In the genomic region with DNA sequence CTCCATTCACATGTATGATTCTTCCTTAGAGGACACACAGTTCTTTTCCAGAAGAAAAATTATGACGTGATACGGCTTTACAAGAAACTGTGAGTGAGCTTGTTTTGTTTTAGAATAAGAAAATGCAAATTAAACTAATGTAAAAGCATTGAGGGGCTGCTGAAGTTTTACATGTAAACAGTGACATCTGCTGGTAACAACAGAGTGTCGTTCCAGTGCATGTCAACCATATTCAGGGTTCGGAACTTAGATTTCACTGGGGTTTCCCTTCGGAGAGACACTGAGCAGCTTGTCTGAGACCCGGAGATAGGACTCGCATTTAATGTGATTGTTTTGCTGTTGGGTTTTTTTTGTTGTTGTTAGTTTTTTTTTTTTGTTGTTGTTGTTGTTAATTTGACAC, we compare ENCODE assay signal across 11 mouse cellular contexts.
DNase-seq lines count a peak whose midpoint lies in the region; ATAC-seq and TF ChIP-seq lines count a peak whose summit lies in the region.
"Had no signal": no experiment of that assay in that cellular context is flagged by ENCODE, and none has a peak within 500 bp of the region (broad histone marks: within the 10 kb centered on the region; RNA-seq: fewer than 3 reads in every experiment).

No protein-coding gene starts in this region.

- no peak for ATAC-seq in embryonic facial prominence, embryonic 11.5 days (replicated peaks; ENCODE audit: insufficient number of reproducible peaks, low FRiP score, low TSS enrichment, low read depth)
- peak; percentile 68 for ATAC-seq in neural tube, embryonic 14.5 days (ENCODE audit: low read depth)
- ATAC-seq in hindbrain, embryonic 14.5 days (ENCODE audit: low FRiP score), result 0 out of 2 replicates have a peak, but pooled peaks have one; percentile 57
- ATAC-seq in midbrain, postnatal 0 days (ENCODE audit: low FRiP score), result no peak

- no peak overlapping the region for H3K4me2 ChIP-seq in embryonic facial prominence, embryonic 11.5 days (ENCODE audit: low read depth, low read length)
- H3K4me2 ChIP-seq in neural tube, embryonic 14.5 days (ENCODE audit: low read depth, low read length), result no peak overlapping the region
- no peak overlapping the region for H3K4me2 ChIP-seq in hindbrain, embryonic 14.5 days (replicated peaks)
- H3K4me2 ChIP-seq in midbrain, postnatal 0 days (ENCODE audit: low read depth, low read length, poor library complexity, severe bottlenecking), result no peak overlapping the region
- H3K4me2 ChIP-seq: stomach, embryonic 15.5 days had no signal

- H3K27me3 ChIP-seq in embryonic facial prominence, embryonic 11.5 days (ENCODE audit: control insufficient read depth, insufficient read depth, low read length), result no peaks in the 10 kb centered on the region
- no peaks in the 10 kb centered on the region for H3K27me3 ChIP-seq in embryonic facial prominence, embryonic 10.5 days (replicated peaks; ENCODE audit: low read depth, poor library complexity, severe bottlenecking)
- no peaks in the 10 kb centered on the region for H3K27me3 ChIP-seq in neural tube, embryonic 14.5 days (ENCODE audit: control insufficient read depth, insufficient read depth, low read length)
- H3K27me3 ChIP-seq in hindbrain, embryonic 14.5 days (ENCODE audit: control insufficient read depth, insufficient read depth, low read length), result no peaks in the 10 kb centered on the region
- H3K27me3 ChIP-seq in midbrain, postnatal 0 days (ENCODE audit: insufficient read depth, low read length), result no peaks in the 10 kb centered on the region
- H3K27me3 ChIP-seq in thymus, adult 2 months (ENCODE audit: control insufficient read depth, insufficient read depth, low read length), result no peaks in the 10 kb centered on the region
- H3K27me3 ChIP-seq: stomach, embryonic 15.5 days had no signal

- peak; percentile 14 for DNase-seq in embryonic facial prominence, embryonic 11.5 days (ENCODE audit: low spot score)
- no peak for DNase-seq in embryonic facial prominence, embryonic 10.5 days (ENCODE audit: low spot score)
- DNase-seq in neural tube, embryonic 10.5 days (ENCODE audit: extremely low spot score, low spot score), result no peak
- DNase-seq in hindbrain, embryonic 14.5 days (ENCODE audit: low spot score), result peak; percentile 79
- peak; percentile 78 for DNase-seq in midbrain, postnatal 0 days (ENCODE audit: low spot score)
- DNase-seq in spleen, postnatal 10 days (ENCODE audit: low spot score in 2 of 2), result no peak
- no peak for DNase-seq in thymus, adult 2 months

- H3K9ac ChIP-seq in embryonic facial prominence, embryonic 11.5 days (replicated peaks; ENCODE audit: low read length), result no peak overlapping the region
- no peak overlapping the region for H3K9ac ChIP-seq in neural tube, embryonic 14.5 days (replicated peaks; ENCODE audit: low read depth, low read length)
- no peak overlapping the region for H3K9ac ChIP-seq in hindbrain, embryonic 14.5 days
- H3K9ac ChIP-seq in midbrain, postnatal 0 days (replicated peaks; ENCODE audit: low read length, poor library complexity, severe bottlenecking), result no peak overlapping the region
- H3K9ac ChIP-seq: liver, embryonic 14.5 days; stomach, embryonic 15.5 days had no signal

- no peak overlapping the region for H3K27ac ChIP-seq in embryonic facial prominence, embryonic 11.5 days (replicated peaks; ENCODE audit: low read depth, low read length)
- H3K27ac ChIP-seq in embryonic facial prominence, embryonic 10.5 days (replicated peaks), result no peak overlapping the region
- H3K27ac ChIP-seq in neural tube, embryonic 14.5 days (ENCODE audit: low read depth, low read length), result no peak overlapping the region
- H3K27ac ChIP-seq in hindbrain, embryonic 14.5 days, result no peak overlapping the region
- no peak overlapping the region for H3K27ac ChIP-seq in midbrain, postnatal 0 days (ENCODE audit: low read depth, low read length)
- H3K27ac ChIP-seq in thymus, adult 2 months (ENCODE audit: control insufficient read depth, insufficient read depth, low read length), result no peak overlapping the region
- H3K27ac ChIP-seq: liver, embryonic 14.5 days; stomach, embryonic 15.5 days had no signal

- H3K36me3 ChIP-seq in embryonic facial prominence, embryonic 11.5 days (replicated peaks; ENCODE audit: control insufficient read depth, insufficient read depth, low read depth, low read length), result no peaks in the 10 kb centered on the region
- H3K36me3 ChIP-seq in embryonic facial prominence, embryonic 10.5 days (replicated peaks), result no peaks in the 10 kb centered on the region
- H3K36me3 ChIP-seq in neural tube, embryonic 14.5 days (ENCODE audit: control insufficient read depth, insufficient read depth, low read length), result no peaks in the 10 kb centered on the region
- H3K36me3 ChIP-seq in hindbrain, embryonic 14.5 days (replicated peaks; ENCODE audit: control insufficient read depth, insufficient read depth), result no peaks in the 10 kb centered on the region
- H3K36me3 ChIP-seq in midbrain, postnatal 0 days (ENCODE audit: insufficient read depth, low read length), result no peaks in the 10 kb centered on the region
- H3K36me3 ChIP-seq in thymus, adult 2 months (ENCODE audit: control insufficient read depth, insufficient read depth, low read length), result no peaks in the 10 kb centered on the region
- H3K36me3 ChIP-seq: G1E; stomach, embryonic 15.5 days had no signal

- TF ChIP-seq CTCF in midbrain, postnatal 0 days (IDR thresholded peaks at IDR 0.05), result peak; percentile 84
- no peak for TF ChIP-seq CTCF in thymus, adult 2 months (IDR thresholded peaks at IDR 0.05; ENCODE audit: borderline replicate concordance, control insufficient read depth, extremely low read depth, insufficient read depth, low read length, poor library complexity)

- no peaks in the 10 kb centered on the region for H3K4me1 ChIP-seq in embryonic facial prominence, embryonic 11.5 days (ENCODE audit: control insufficient read depth, insufficient read depth, low read length)
- H3K4me1 ChIP-seq in embryonic facial prominence, embryonic 10.5 days, result no peaks in the 10 kb centered on the region
- H3K4me1 ChIP-seq in neural tube, embryonic 14.5 days (ENCODE audit: control insufficient read depth, insufficient read depth, low read length), result no peaks in the 10 kb centered on the region
- no peaks in the 10 kb centered on the region for H3K4me1 ChIP-seq in hindbrain, embryonic 14.5 days (replicated peaks; ENCODE audit: control insufficient read depth, insufficient read depth, low read length)
- no peaks in the 10 kb centered on the region for H3K4me1 ChIP-seq in midbrain, postnatal 0 days (ENCODE audit: insufficient read depth, low read length)
- no peaks in the 10 kb centered on the region for H3K4me1 ChIP-seq in thymus, adult 2 months (replicated peaks; ENCODE audit: control insufficient read depth, insufficient read depth, low read length)
- H3K4me1 ChIP-seq: stomach, embryonic 15.5 days had no signal

- no peaks in the 10 kb centered on the region for H3K9me3 ChIP-seq in embryonic facial prominence, embryonic 11.5 days (replicated peaks; ENCODE audit: control insufficient read depth, low read length)
- H3K9me3 ChIP-seq in embryonic facial prominence, embryonic 10.5 days, result no peaks in the 10 kb centered on the region
- H3K9me3 ChIP-seq in neural tube, embryonic 14.5 days (ENCODE audit: control insufficient read depth, low read length), result no peaks in the 10 kb centered on the region
- H3K9me3 ChIP-seq in hindbrain, embryonic 14.5 days (ENCODE audit: control insufficient read depth, low read length), result no peaks in the 10 kb centered on the region
- H3K9me3 ChIP-seq in midbrain, postnatal 0 days (ENCODE audit: low read length), result no peaks in the 10 kb centered on the region
- H3K9me3 ChIP-seq: stomach, embryonic 15.5 days had no signal

- TF ChIP-seq POLR2A in thymus, adult 2 months (IDR thresholded peaks at IDR 0.05; ENCODE audit: control insufficient read depth, extremely low read depth, insufficient read depth, low read length, poor library complexity), result no peak

- H3K4me3 ChIP-seq in embryonic facial prominence, embryonic 11.5 days (ENCODE audit: low read depth, low read length), result no peak overlapping the region
- H3K4me3 ChIP-seq in embryonic facial prominence, embryonic 10.5 days, result no peak overlapping the region
- no peak overlapping the region for H3K4me3 ChIP-seq in neural tube, embryonic 14.5 days (ENCODE audit: low read depth, low read length)
- H3K4me3 ChIP-seq in hindbrain, embryonic 14.5 days (replicated peaks; ENCODE audit: low read length), result no peak overlapping the region
- H3K4me3 ChIP-seq in midbrain, postnatal 0 days (ENCODE audit: low read depth, low read length), result no peak overlapping the region
- H3K4me3 ChIP-seq in thymus, adult 2 months (ENCODE audit: control insufficient read depth, insufficient read depth, low read length), result no peak overlapping the region
- H3K4me3 ChIP-seq: stomach, embryonic 15.5 days had no signal

- 59% methylated on average over 7 of the region's 7 CpGs for WGBS in embryonic facial prominence, embryonic 11.5 days
- WGBS in embryonic facial prominence, embryonic 10.5 days, result 66% methylated on average over 7 of the region's 7 CpGs
- WGBS in neural tube, embryonic 14.5 days, result 60% methylated on average over 7 of the region's 7 CpGs
- WGBS in hindbrain, embryonic 14.5 days, result 55% methylated on average over 7 of the region's 7 CpGs
- 44% methylated on average over 7 of the region's 7 CpGs for WGBS in midbrain, postnatal 0 days
- WGBS in thymus, adult 2 months, result 68% methylated on average over 7 of the region's 7 CpGs

Comparison
In these comparisons a context has a peak if more than half of its experiments do, and no peak if none do; other contexts are left out.
1. DNase-seq: peak in embryonic facial prominence, embryonic 11.5 days (single experiment), hindbrain, embryonic 14.5 days (single experiment) and midbrain, postnatal 0 days (single experiment); none in embryonic facial prominence, embryonic 10.5 days (single experiment), neural tube, embryonic 10.5 days (single experiment), spleen, postnatal 10 days (0 of 2) and thymus, adult 2 months (single experiment).
2. ATAC-seq: peak in neural tube, embryonic 14.5 days (single experiment) and hindbrain, embryonic 14.5 days (single experiment); none in embryonic facial prominence, embryonic 11.5 days (single experiment) and midbrain, postnatal 0 days (single experiment).